ENCODE assay signal across 8 mouse cellular contexts in genomic region chr9:58312196-58312943, GRCm38 (mm10). TPM values are rescaled to one million over a fixed set of nuclear protein-coding genes. Genes with fewer than 3 reads are reported as not detected.
DNase-seq lines count a peak whose midpoint lies in the region; ATAC-seq and TF ChIP-seq lines count a peak whose summit lies in the region.

No protein-coding gene starts in this region.

- peak overlapping the region; percentile 59; the same call in 1 of the 2 replicates for H3K27ac ChIP-seq in layer of hippocampus, adult 2 months
- no peak overlapping the region for H3K27ac ChIP-seq in liver, adult 2 months (replicated peaks; ENCODE audit: insufficient read depth, low read depth, low read length)
- peak overlapping the region; percentile 46; the same call in 1 of the 2 replicates for H3K27ac ChIP-seq in neural tube, embryonic 13.5 days (replicated peaks)

- no peaks in the 10 kb centered on the region for H3K79me2 ChIP-seq in liver, adult 2 months (ENCODE audit: control insufficient read depth, insufficient read depth, low read length)

- peak; percentile 52 to 65 for ATAC-seq in hematopoietic stem cell, adult 5-6 weeks (replicated peaks in 1 of 2; ENCODE audit: insufficient read depth in 1 of 2, low FRiP score in 2 of 2, low TSS enrichment in 1 of 2, low read depth in 1 of 2, poor library complexity in 2 of 2, severe bottlenecking in 2 of 2)
- peak; percentile 36; the same call in 1 of the 2 replicates for ATAC-seq in neural tube, embryonic 13.5 days (ENCODE audit: low read depth)

- H3K36me3 ChIP-seq in liver, adult 2 months (ENCODE audit: control insufficient read depth, insufficient read depth, low read length): no peaks in the 10 kb centered on the region
- no peaks in the 10 kb centered on the region for H3K36me3 ChIP-seq in neural tube, embryonic 13.5 days

- H3K4me3 ChIP-seq in layer of hippocampus, adult 2 months: peak overlapping the region; percentile 45
- H3K4me3 ChIP-seq in liver, adult 2 months (ENCODE audit: insufficient read depth, low read depth, low read length): peak overlapping the region; percentile 55
- H3K4me3 ChIP-seq in neural tube, embryonic 13.5 days: peak overlapping the region; percentile 41

- no peak for DNase-seq in layer of hippocampus, adult 2 months (ENCODE audit: low spot score in 2 of 2)
- DNase-seq in layer of hippocampus, adult 18-20 months (ENCODE audit: low spot score in 2 of 2): no peak
- peak; percentile 69 for DNase-seq in embryo, embryonic 10 days (ENCODE audit: low spot score)
- DNase-seq in liver, adult 2 months (ENCODE audit: extremely low read depth, low read depth, low spot score): no peak
- DNase-seq in cerebellum, adult 11-12 months: no peak
- no peak for DNase-seq in spleen, postnatal 4 days (ENCODE audit: low spot score in 2 of 2)

- H3K4me1 ChIP-seq in liver, adult 2 months (ENCODE audit: control insufficient read depth, insufficient read depth, low read length): 0 out of 2 replicates have a peak, but pooled peaks cover 1% of the 10 kb centered on the region
- peaks cover 82% of the 10 kb centered on the region for H3K4me1 ChIP-seq in neural tube, embryonic 13.5 days (replicated peaks)

- H3K9ac ChIP-seq in liver, adult 2 months (ENCODE audit: low read depth, low read length): peak overlapping the region; percentile 40
- peak overlapping the region; percentile 65 for H3K9ac ChIP-seq in neural tube, embryonic 13.5 days

- TF ChIP-seq CTCF in layer of hippocampus, adult 2 months (conservative IDR thresholded peaks at IDR 0.05): no peak
- TF ChIP-seq CTCF in liver, adult 2 months (IDR thresholded peaks at IDR 0.05; ENCODE audit: low read depth, low read length): no peak

- H3K9me3 ChIP-seq in neural tube, embryonic 13.5 days: no peaks in the 10 kb centered on the region

- WGBS in liver, adult 2 months: 3% methylated on average over 72 of the region's 72 CpGs
- 2% methylated on average over 70 of the region's 72 CpGs for WGBS in neural tube, embryonic 13.5 days

- peak overlapping the region; percentile 62 for H3K4me2 ChIP-seq in neural tube, embryonic 13.5 days

- TF ChIP-seq POLR2A in liver, adult 2 months (IDR thresholded peaks at IDR 0.05; ENCODE audit: extremely low read depth, insufficient read depth, low read length): no peak

- H3K27me3 ChIP-seq in liver, adult 2 months (ENCODE audit: control insufficient read depth, insufficient read depth, low read length): peaks cover 17% of the 10 kb centered on the region
- H3K27me3 ChIP-seq in neural tube, embryonic 13.5 days: peaks cover 40% of the 10 kb centered on the region

RNA-seq across cellular contexts. Expression of gene Loxl1, which starts 0.6 kb away (rescaled TPM):
- 1 to 10 TPM; 3.2 to 3.3 TPM for total RNA-seq in layer of hippocampus, adult 2 months (2021)
- total RNA-seq in layer of hippocampus, adult 18-20 months (2021): 1 to 10 TPM; 2.5 to 3.2 TPM
- total RNA-seq in hematopoietic stem cell, adult 5-6 weeks (2017): 0.25 TPM in 1 of 2 replicates, not detected in the other
- 0.74 and 1.0 TPM in 2 replicates for total RNA-seq in liver, adult 2 months (2014; rRNA removed)
- polyA plus RNA-seq in liver, adult 2 months (2012; rRNA removed): 2.2 TPM in 2 replicates
- polyA plus RNA-seq in neural tube, embryonic 13.5 days (2015; fragmentation: Nextera tagmentation; extraction: Ambion mirVana): 9.1 and 10.9 TPM in 2 replicates

RNA-seq across cellular contexts. Expression of gene Tbc1d21, which starts 57.9 kb away (rescaled TPM):
- not detected for total RNA-seq in layer of hippocampus, adult 2 months (2021)
- not detected for total RNA-seq in layer of hippocampus, adult 18-20 months (2021)
- total RNA-seq in hematopoietic stem cell, adult 5-6 weeks (2017): not detected in 2 replicates
- total RNA-seq in liver, adult 2 months (2014; rRNA removed): not detected in 2 replicates
- polyA plus RNA-seq in liver, adult 2 months (2012; rRNA removed): not detected in 2 replicates
- not detected in 2 replicates for polyA plus RNA-seq in neural tube, embryonic 13.5 days (2015; fragmentation: Nextera tagmentation; extraction: Ambion mirVana)

RNA-seq across cellular contexts. Expression of gene Stoml1, which starts 59.4 kb away (rescaled TPM):
- total RNA-seq in layer of hippocampus, adult 2 months (2021): 10 to 100 TPM; 78.6 to 78.7 TPM
- total RNA-seq in layer of hippocampus, adult 18-20 months (2021): 10 to 100 TPM; 77.5 to 80.3 TPM
- 11.4 and 13.2 TPM in 2 replicates for total RNA-seq in hematopoietic stem cell, adult 5-6 weeks (2017)
- total RNA-seq in liver, adult 2 months (2014; rRNA removed): 5.4 and 5.8 TPM in 2 replicates
- 7.8 and 8.1 TPM in 2 replicates for polyA plus RNA-seq in liver, adult 2 months (2012; rRNA removed)
- polyA plus RNA-seq in neural tube, embryonic 13.5 days (2015; fragmentation: Nextera tagmentation; extraction: Ambion mirVana): 86.0 and 107 TPM in 2 replicates
